Mouse (Mus musculus): ENCODE results near the gene Sfxn5.

GRCm38 (mm10) chr6:85222551-85222950, 110.7 kb downstream of the Sfxn5 start:
- TF ChIP-seq POLR2A (IDR thresholded peaks at IDR 0.05; ENCODE audit: control insufficient read depth in 1 of 2, insufficient read depth in 1 of 2, low read depth in 1 of 2, low read length in 2 of 2, poor library complexity in 1 of 2) (no peak), USF1 (IDR thresholded peaks at IDR 0.05; ENCODE audit: low read depth, low read length) (no peak), ZKSCAN1 (IDR thresholded peaks at IDR 0.05; ENCODE audit: low read depth, low read length) (no peak), ZC3H11A (IDR thresholded peaks at IDR 0.05; ENCODE audit: low read depth, low read length) (no peak), CTCF (IDR thresholded peaks at IDR 0.05 in 2 of 3, conservative IDR thresholded peaks at IDR 0.05 in 1 of 3; ENCODE audit: control insufficient read depth in 1 of 3, insufficient read depth in 1 of 3, low read depth in 2 of 3, low read length in 3 of 3, poor library complexity in 1 of 3, severe bottlenecking in 1 of 3) (no peak), JUND (IDR thresholded peaks at IDR 0.05; ENCODE audit: low read depth, low read length) (no peak)
